Mouse (Mus musculus) embryonic stem cell, embryonic (primary cell): ENCODE results near the gene Rgs14.

Experiments used
- CTCF ChIA-PET, 4 experiments: fragments of 300-600 bp in 2 of 4; fragments of 350-600 bp in 2 of 4; sonication (Branson Sonifier 250); formaldehyde crosslinking; loops; one replicate each; lab custom pipeline; 2022; ENCODE audit warnings: inconsistent platforms in 2 of 4; lab: Charles Lee
- POLR2A ChIA-PET, 4 experiments: fragments of 300-600 bp in 2 of 4; fragments of 350-600 bp in 2 of 4; sonication (Branson Sonifier 250); formaldehyde crosslinking; loops; one replicate each; lab custom pipeline; 2022; ENCODE audit warnings: antibody characterized with exemption in 4 of 4, inconsistent platforms in 1 of 4; lab: Charles Lee

The Rgs14 gene

GRCm38 (mm10) chr13:55374206-55374924 is 4.8 kb downstream of the Rgs14 start:
- ChIA-PET POLR2A (interaction anchor here in 2 of 4 experiments (0.7 to 1.2 kb wide), 5 partner anchors 10 to 39 kb away, joined by 3 to 4 read pairs (median 3); partner anchors contain the start of gene Lman2 (in 1 of the 2)), CTCF (interaction anchor here in 3 of 4 experiments (0.6 to 0.9 kb wide), 4 partner anchors 16 to 44 kb away, joined by 3 to 9 read pairs (median 3); no protein-coding TSS in a partner anchor)

DNA sequence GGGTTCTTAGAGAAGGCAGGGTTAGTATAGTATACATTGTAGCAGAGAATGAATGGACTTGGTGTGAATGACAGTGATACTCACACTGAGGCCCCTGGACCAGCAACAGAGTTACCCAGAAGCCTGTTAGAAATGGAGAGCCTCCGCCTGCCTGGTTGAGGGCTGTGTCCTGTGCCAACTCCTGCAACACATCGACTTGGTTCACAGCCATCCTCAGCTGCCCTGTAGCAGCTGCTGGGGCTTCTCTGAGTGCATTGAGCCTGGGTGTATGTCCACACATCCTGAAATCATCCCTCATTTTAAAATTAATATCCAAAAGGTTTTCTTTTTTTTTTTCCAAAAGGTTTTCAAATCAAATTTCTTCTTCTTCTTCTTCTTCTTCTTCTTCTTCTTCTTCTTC is 6.3 kb downstream of the Rgs14 start:
- POLR2A ChIA-PET: interaction anchor here in 1 of 4 experiments (1.4 kb wide), 1 partner anchor 37 kb away, joined by 3 read pairs; no protein-coding TSS in a partner anchor

DNA sequence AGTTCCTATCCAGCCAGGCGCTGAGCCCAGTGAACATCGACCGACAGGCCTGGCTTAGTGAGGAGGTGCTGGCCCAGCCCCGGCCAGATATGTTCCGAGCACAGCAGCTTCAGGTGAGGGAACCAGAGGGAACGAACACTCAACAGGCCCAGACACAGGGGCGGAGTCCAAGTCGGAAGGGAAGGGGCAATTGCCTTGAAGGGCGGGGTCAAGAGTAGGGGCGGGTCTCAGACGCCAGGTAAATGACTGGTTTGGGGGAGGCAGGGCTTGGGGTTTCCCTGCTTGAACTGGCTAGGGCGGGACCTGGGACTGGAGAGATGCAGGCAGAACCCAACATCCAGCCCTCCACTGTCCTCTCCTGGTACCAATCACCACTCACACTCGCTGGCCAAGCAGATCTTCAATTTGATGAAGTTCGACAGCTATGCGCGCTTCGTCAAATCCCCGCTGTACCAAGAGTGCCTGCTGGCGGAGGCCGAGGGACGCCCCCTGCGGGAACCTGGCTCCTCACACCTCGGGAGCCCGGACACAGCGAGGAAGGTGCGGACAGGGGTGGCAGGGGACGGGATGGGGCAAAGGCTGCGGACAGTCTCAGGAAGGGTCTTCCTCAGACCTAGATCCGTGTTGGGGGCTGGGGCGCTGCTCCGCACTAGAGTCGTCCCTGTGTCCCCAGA is 9.5 kb downstream of the Rgs14 start:
- ChIA-PET POLR2A (interaction anchor here in 3 of 4 experiments (0.6 to 1.6 kb wide), 19 partner anchors 10 to 472 kb away, joined by 3 to 13 read pairs (median 4); partner anchors contain the start of genes Lman2 (in 3 of the 3) and Rgs14 (in 1 of the 3)), CTCF (interaction anchor here (0.5 to 1.8 kb wide), 19 partner anchors 11 to 273 kb away, joined by 3 to 11 read pairs (median 4); partner anchors contain the start of genes Ddx46 (in 2 of the 4), Grk6 (in 1 of the 4) and Lman2 (in 1 of the 4))

More for the DNA sequence above, 6.3 kb downstream of the Rgs14 start:
- CTCF ChIA-PET: no interaction called here

DNA sequence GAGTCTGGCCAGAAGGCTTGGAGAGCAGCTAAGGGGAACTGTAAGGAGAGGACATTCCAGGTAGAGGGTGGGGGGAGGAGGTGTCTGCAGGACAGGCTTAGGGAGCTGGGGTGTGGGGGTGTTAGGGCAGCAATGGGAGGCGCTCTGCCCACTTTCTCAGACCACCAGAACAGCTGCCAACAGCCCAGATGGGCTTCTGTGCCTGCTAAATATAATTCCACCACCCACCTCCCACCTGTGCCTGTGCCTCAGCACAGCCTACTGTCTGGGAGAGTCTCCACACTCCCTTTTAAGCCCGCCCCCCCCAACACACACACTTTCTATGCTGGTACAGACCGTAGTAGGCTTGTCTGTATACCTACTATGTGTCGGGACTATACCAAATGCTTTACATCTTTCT is 12.3 kb downstream of the Rgs14 start:
- POLR2A ChIA-PET: interaction anchor here in 1 of 4 experiments (0.5 to 1.9 kb wide), 3 partner anchors 18 to 65 kb away, joined by 3 to 4 read pairs (median 3); partner anchors contain the start of gene Mxd3

DNA sequence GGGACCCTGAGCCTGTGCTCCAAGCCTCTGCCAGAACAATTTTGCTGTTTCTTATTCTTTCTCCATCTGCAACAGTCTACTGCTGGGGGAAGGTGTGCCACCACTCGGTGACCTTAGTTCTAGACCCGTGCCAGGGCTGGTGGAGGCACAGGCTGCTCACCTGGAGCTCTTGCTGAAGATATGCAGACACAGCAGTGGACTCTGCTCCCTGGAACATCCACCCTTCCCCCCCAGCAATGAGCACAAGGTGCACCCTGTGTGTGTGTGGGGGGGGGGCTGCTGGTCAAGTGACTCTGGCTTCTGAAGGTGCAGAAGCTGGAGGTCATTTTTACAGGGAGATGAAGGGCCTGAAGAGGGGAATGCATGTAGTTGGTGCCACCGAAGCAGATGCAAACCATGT is 21.1 kb downstream of the Rgs14 start:
- ChIA-PET CTCF (interaction anchor here in 2 of 4 experiments (0.6 to 1.6 kb wide), 8 partner anchors 12 to 1470 kb away, joined by 3 to 12 read pairs (median 5); no protein-coding TSS in a partner anchor), POLR2A (interaction anchor here in 2 of 4 experiments (0.8 to 1.1 kb wide), 3 partner anchors 27 to 84 kb away, joined by 3 to 4 read pairs (median 3); no protein-coding TSS in a partner anchor)

More for the DNA sequence above, 12.3 kb downstream of the Rgs14 start:
- CTCF ChIA-PET: interaction anchor here in 1 of 4 experiments (1.1 kb wide), 1 partner anchor 11 kb away, joined by 3 read pairs; no protein-coding TSS in a partner anchor

GRCm38 (mm10) chr13:55391626-55392029 is 22.1 kb downstream of the Rgs14 start:
- POLR2A ChIA-PET: interaction anchor here in 1 of 4 experiments (1.3 kb wide), 1 partner anchor 62 kb away, joined by 3 read pairs; the partner anchor contains the start of gene Mxd3
- CTCF ChIA-PET: interaction anchor here in 1 of 4 experiments (1.5 to 3.1 kb wide), 3 partner anchors 43 to 63 kb away, joined by 4 to 43 read pairs (median 8); partner anchors contain the start of gene Mxd3

DNA sequence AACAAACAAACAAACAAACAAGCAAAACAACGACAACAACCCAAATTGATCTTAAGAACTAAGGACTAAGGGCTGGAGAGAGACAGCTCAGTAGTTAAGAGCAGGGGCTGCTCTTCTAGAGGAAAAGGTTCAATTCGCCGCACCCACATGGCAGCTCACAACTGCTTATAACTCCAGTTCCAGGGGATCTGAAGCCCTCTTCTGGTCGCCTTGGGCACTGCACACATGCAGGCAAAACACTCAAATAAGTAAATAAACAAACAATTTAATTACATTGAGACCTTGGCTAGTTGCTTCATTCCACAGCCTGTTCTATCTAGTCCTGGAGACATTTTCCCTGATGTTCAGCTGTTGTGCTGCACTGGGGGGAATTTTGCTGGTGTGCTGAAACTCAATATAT is 23.4 kb downstream of the Rgs14 start:
- POLR2A ChIA-PET: interaction anchor here in 2 of 4 experiments (0.6 to 1.6 kb wide), 17 partner anchors 10 to 244 kb away, joined by 3 to 5 read pairs (median 3); partner anchors contain the start of genes Mxd3 (in 2 of the 2) and Grk6 (in 1 of the 2)
- CTCF ChIA-PET: interaction anchor here (0.5 to 3.1 kb wide), 39 partner anchors 8 to 635 kb away, joined by 3 to 43 read pairs (median 4); partner anchors contain the start of genes Lman2 (in 2 of the 4), Grk6 (in 1 of the 4), Mxd3 (in 1 of the 4) and Rgs14 (in 1 of the 4)

- CTCF ChIA-PET: interaction anchor here in 1 of 4 experiments (0.7 kb wide), 1 partner anchor 113 kb away, joined by 3 read pairs; no protein-coding TSS in a partner anchor
- POLR2A ChIA-PET: no interaction called here
Observed at GRCm38 (mm10) chr13:55398088-55398487, 28.6 kb downstream of the Rgs14 start, which contains the start of gene Slc34a1. Slc34a1 (plus strand) TSS chr13:55398187.

GRCm38 (mm10) chr13:55399300-55400038 is 29.9 kb downstream of the Rgs14 start:
- POLR2A ChIA-PET: no interaction called here
- CTCF ChIA-PET: no interaction called here

DNA sequence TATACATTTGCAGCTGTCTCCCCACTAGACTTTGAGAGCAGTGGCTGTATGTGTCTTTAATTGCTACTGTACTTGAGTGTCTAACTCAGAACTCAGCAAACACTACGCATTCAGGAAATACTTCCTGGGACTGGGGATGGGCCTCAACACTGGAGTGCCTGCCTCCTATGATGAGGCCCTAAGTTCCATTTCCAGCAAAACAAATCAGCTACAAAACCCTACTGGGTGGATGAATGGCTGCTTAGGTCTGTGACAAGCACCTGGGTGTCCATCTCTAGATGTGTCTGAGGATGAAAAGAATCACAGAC is 30.5 kb downstream of the Rgs14 start:
- POLR2A ChIA-PET: no interaction called here
- CTCF ChIA-PET: no interaction called here

- ChIA-PET CTCF (interaction anchor here in 3 of 4 experiments (0.8 to 1.6 kb wide), 5 partner anchors 10 to 69 kb away, joined by 3 to 6 read pairs (median 3); no protein-coding TSS in a partner anchor), POLR2A (interaction anchor here in 2 of 4 experiments (1.6 kb wide), 2 partner anchors 11 to 14 kb away, joined by 3 read pairs; no protein-coding TSS in a partner anchor)
Observed at GRCm38 (mm10) chr13:55403266-55403665, 33.7 kb downstream of the Rgs14 start.

GRCm38 (mm10) chr13:55403935-55404852 is 34.7 kb downstream of the Rgs14 start:
- ChIA-PET CTCF (interaction anchor here (0.7 to 2.2 kb wide), 17 partner anchors 10 to 113 kb away, joined by 3 to 15 read pairs (median 6); partner anchors contain the start of gene Pdlim7 (in 1 of the 4)), POLR2A (interaction anchor here in 3 of 4 experiments (0.7 to 2.1 kb wide), 6 partner anchors 12 to 68 kb away, joined by 3 to 6 read pairs (median 5); no protein-coding TSS in a partner anchor)

DNA sequence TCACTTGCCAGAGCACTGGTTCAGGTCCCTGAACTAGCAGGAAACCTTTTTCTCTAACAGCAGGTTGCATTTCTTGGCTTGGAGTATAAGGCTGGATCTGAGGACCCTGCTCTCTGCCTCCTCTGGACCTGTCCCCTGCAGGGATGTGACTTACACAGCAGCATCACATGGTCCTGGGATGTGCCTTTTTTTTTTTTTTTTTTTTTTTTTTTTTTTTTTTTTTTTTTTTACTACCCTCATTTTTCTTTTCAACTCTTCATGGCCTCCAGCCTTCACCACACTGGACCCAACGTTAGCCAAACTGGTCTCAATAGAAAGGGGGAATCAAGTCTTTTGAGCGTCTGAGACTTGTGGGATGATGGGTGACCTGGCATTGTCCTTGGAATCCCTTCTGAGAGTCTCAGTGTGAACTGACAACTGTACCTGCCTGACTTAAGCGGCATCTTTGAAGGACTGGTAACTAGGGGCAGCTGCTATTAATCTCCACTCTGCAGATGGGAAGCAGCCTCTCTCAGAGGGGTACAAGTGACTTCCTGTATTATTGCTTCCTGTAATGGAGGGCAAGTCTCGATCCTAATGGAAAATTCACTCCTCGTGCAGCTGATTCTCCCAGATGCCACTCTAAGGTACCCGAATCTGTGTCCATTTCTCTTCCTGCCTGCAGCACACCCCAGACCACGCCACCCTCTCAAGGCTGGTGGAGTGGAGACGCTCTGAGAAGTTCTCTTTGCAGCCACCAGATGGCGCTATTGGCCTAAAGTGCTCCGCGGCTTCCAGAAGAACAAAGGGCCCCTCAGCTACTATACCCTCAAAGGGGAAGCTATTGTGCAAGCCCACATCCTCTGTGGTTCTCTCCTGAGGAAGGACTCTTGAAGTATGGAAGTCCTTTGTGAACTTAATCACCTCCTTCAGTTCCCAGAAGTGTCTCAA is 35.6 kb downstream of the Rgs14 start:
- ChIA-PET CTCF (interaction anchor here (0.5 to 2.2 kb wide), 53 partner anchors 8 to 566 kb away, joined by 3 to 19 read pairs (median 4); partner anchors contain the start of genes Grk6 (in 2 of the 4), Pdlim7 (in 2 of the 4), Pfn3 (in 2 of the 4) and Ddx41 (in 1 of the 4)), POLR2A (interaction anchor here (0.5 to 2.1 kb wide), 12 partner anchors 12 to 135 kb away, joined by 3 to 6 read pairs (median 3); partner anchors contain the start of gene Grk6 (in 1 of the 4))

DNA sequence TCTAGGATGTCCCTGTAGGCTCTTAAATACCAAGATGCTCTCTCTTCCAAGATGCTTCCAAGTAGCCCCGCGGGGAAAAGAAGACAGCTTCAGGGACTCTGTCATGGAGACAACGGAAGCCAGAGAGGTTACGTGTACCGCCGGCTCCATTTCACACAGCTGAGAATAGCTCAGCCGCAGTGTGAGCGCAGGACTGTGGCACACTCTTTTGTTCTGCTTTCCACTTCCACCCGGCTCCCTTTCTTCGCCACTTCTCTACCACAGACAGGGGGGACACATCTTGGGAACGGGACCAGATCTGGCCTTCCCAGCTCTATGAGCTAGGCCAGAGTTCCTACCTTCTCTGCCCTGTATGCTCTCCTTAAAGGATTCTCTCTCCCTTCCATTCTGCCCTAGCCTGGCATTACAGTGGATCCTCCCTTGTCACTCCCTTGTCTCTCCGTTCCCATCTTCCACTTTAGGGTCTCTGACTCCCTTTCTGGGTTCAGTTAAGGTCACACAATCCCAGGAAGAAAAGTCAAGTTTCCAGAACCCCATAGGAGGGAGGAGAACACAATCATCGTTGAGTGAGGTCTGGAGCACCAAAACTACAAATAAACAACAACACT is 36.4 kb downstream of the Rgs14 start:
- ChIA-PET CTCF (interaction anchor here (0.5 to 2.2 kb wide), 48 partner anchors 9 to 567 kb away, joined by 3 to 19 read pairs (median 4); partner anchors contain the start of genes Grk6 (in 2 of the 4), Pdlim7 (in 2 of the 4), Pfn3 (in 2 of the 4) and Ddx41 (in 1 of the 4)), POLR2A (interaction anchor here in 3 of 4 experiments (0.5 to 2.1 kb wide), 11 partner anchors 12 to 134 kb away, joined by 3 to 6 read pairs (median 3); partner anchors contain the start of gene Grk6 (in 1 of the 3))
